Mouse (Mus musculus) ES-Bruce4 (cell line): ENCODE results near the gene Sf3a2. TPM values are rescaled to one million over a fixed set of nuclear protein-coding genes. Genes with fewer than 3 reads are reported as not detected.

Experiments
- H3K27ac ChIP-seq: 2 replicates; pipeline ENCODE4 v1.5.1; 2012; ENCODE audit warnings: low read length, inconsistent platforms; ENCODE audit not compliant: insufficient read depth
- H3K27me3 ChIP-seq: 2 replicates; pipeline ENCODE4 v1.6.1; 2012; ENCODE audit warnings: mild to moderate bottlenecking, low read length, inconsistent platforms; ENCODE audit not compliant: control insufficient read depth, poor library complexity, insufficient read depth, severe bottlenecking
- H3K36me3 ChIP-seq: 2 replicates; pipeline ENCODE4 v1.6.1; 2012; ENCODE audit warnings: inconsistent platforms, mild to moderate bottlenecking, low read length, moderate library complexity; ENCODE audit not compliant: control insufficient read depth, poor library complexity, insufficient read depth, severe bottlenecking
- H3K4me1 ChIP-seq: one replicate; pipeline ENCODE4 v1.8.1; 2011; ENCODE audit warnings: low read length; ENCODE audit not compliant: control insufficient read depth, insufficient read depth
- H3K4me3 ChIP-seq: 2 replicates; pipeline ENCODE4 v1.5.1; 2011; ENCODE audit warnings: low read depth, mild to moderate bottlenecking, low read length
- H3K9ac ChIP-seq: 2 replicates; pipeline ENCODE4 v1.6.1; 2012; ENCODE audit warnings: low read depth, mild to moderate bottlenecking, inconsistent platforms; ENCODE audit not compliant: poor library complexity, severe bottlenecking
- H3K9me3 ChIP-seq: replicated peaks from 2 replicates; pipeline ENCODE4 v1.6.1; 2012; ENCODE audit warnings: mild to moderate bottlenecking, low read length, inconsistent platforms; ENCODE audit not compliant: control insufficient read depth, poor library complexity, insufficient read depth, severe bottlenecking
- CTCF ChIP-seq: IDR thresholded peaks from one replicate; pipeline ENCODE4 v1.8.1; 2011; ENCODE audit warnings: low read depth, low read length
- EP300 ChIP-seq: IDR thresholded peaks from 2 replicates; pipeline ENCODE4 v1.6.1; 2011; ENCODE audit warnings: low read depth, low read length; ENCODE audit not compliant: insufficient read depth
- POLR2A ChIP-seq: IDR thresholded peaks from one replicate; pipeline ENCODE4 v1.8.1; 2011; ENCODE audit warnings: low read length; ENCODE audit not compliant: insufficient read depth
- polyA plus RNA-seq: library from polyadenylated mRNA; stranded (reverse); fragments of >200 nt; gene quantifications from 2 replicates; pipeline ENCODE4 v1.2.4, GENCODE M21; 2011; ENCODE audit warnings: low read depth; ENCODE audit not compliant: missing spikeins, insufficient read depth, insufficient read length

Sf3a2 gene
- polyA plus RNA-seq, 1 experiment = 90.1 TPM

GRCm38 (mm10) chr10:80760596-80761524 lies 37.1 kb upstream of the Sf3a2 start:
- Histone ChIP-seq H3K27me3 (no peaks in the 10 kb centered on the region), H3K4me1 (peaks cover under 1% of the 10 kb centered on the region), H3K4me3 (no peak overlapping the region), H3K27ac (no peak overlapping the region), H3K9ac (no peak overlapping the region), H3K36me3 (no peaks in the 10 kb centered on the region), H3K9me3 (no peaks in the 10 kb centered on the region)
- TF ChIP-seq POLR2A = no peak
- TF ChIP-seq CTCF = no peak
- no peak for TF ChIP-seq EP300

GRCm38 (mm10) chr10:80761821-80762220 lies 36.2 kb upstream of the Sf3a2 start:
- H3K27me3 ChIP-seq = no peaks in the 10 kb centered on the region
- peaks cover 2% of the 10 kb centered on the region for H3K4me1 ChIP-seq
- H3K9me3 ChIP-seq = no peaks in the 10 kb centered on the region
- H3K9ac ChIP-seq = no peak overlapping the region
- H3K36me3 ChIP-seq = no peaks in the 10 kb centered on the region
- no peak overlapping the region for H3K4me3 ChIP-seq
- no peak for TF ChIP-seq CTCF
- TF ChIP-seq EP300 = no peak
- no peak for TF ChIP-seq POLR2A
- no peak overlapping the region for H3K27ac ChIP-seq

- H3K36me3 ChIP-seq = peaks cover 11% of the 10 kb centered on the region
- H3K4me3 ChIP-seq = no peak overlapping the region
- no peaks in the 10 kb centered on the region for H3K27me3 ChIP-seq
- TF ChIP-seq POLR2A = no peak
- no peak for TF ChIP-seq EP300
- no peak for TF ChIP-seq CTCF
- no peak overlapping the region for H3K9ac ChIP-seq
- no peak overlapping the region for H3K27ac ChIP-seq
- peaks cover 3% of the 10 kb centered on the region for H3K4me1 ChIP-seq
- H3K9me3 ChIP-seq = no peaks in the 10 kb centered on the region
These were observed 34.5 kb upstream of the Sf3a2 start for GRCm38 (mm10) chr10:80763502-80763901.

GRCm38 (mm10) chr10:80765746-80766145 lies 32.3 kb upstream of the Sf3a2 start:
- Histone ChIP-seq H3K9me3 (no peaks in the 10 kb centered on the region), H3K4me1 (peaks cover 3% of the 10 kb centered on the region), H3K36me3 (peaks cover 16% of the 10 kb centered on the region), H3K4me3 (no peak overlapping the region), H3K9ac (no peak overlapping the region), H3K27me3 (no peaks in the 10 kb centered on the region), H3K27ac (peak overlapping the region; percentile 87)
- no peak for TF ChIP-seq POLR2A
- no peak for TF ChIP-seq CTCF
- no peak for TF ChIP-seq EP300

GRCm38 (mm10) chr10:80766161-80766815 lies 31.7 kb upstream of the Sf3a2 start:
- Histone ChIP-seq H3K9ac (no peak overlapping the region), H3K4me1 (peaks cover 3% of the 10 kb centered on the region), H3K27me3 (no peaks in the 10 kb centered on the region), H3K36me3 (peaks cover 20% of the 10 kb centered on the region), H3K27ac (peak overlapping the region; percentile 87), H3K9me3 (no peaks in the 10 kb centered on the region), H3K4me3 (no peak overlapping the region)
- no peak for TF ChIP-seq POLR2A
- peak; percentile 86 for TF ChIP-seq EP300
- no peak for TF ChIP-seq CTCF

GRCm38 (mm10) chr10:80768365-80768764 lies 29.6 kb upstream of the Sf3a2 start:
- H3K9ac ChIP-seq = no peak overlapping the region
- no peaks in the 10 kb centered on the region for H3K9me3 ChIP-seq
- H3K27ac ChIP-seq = no peak overlapping the region
- no peak overlapping the region for H3K4me3 ChIP-seq
- no peak for TF ChIP-seq POLR2A
- no peak for TF ChIP-seq CTCF
- TF ChIP-seq EP300 = no peak
- H3K36me3 ChIP-seq = peaks cover 31% of the 10 kb centered on the region
- H3K27me3 ChIP-seq = no peaks in the 10 kb centered on the region
- H3K4me1 ChIP-seq = peaks cover 3% of the 10 kb centered on the region
